Mouse (Mus musculus) kidney, postnatal 14 days (tissue): Measurements from ENCODE around the gene Gm12394.
"Not testable (repeated sequence)": the region's sequence is repeated elsewhere in the genome, so short reads cannot be mapped to it uniquely, and the experiment has no call there.

Experiments
- DNase-seq: peaks from one replicate; pipeline ENCODE4 v3.0.0; 2022; ENCODE audit warnings: mixed read lengths

The Gm12394 gene

GRCm38 (mm10) chr4:42856671-42857070, at the start of gene Gm12394:
Gene Gm12394, minus strand, starts transcription at chr4:42856771.
- not testable (repeated sequence) for DNase-seq

- DNase-seq, result no peak
Observed at GRCm38 (mm10) chr4:42904966-42905365, 48.4 kb upstream of the Gm12394 start.

DNA sequence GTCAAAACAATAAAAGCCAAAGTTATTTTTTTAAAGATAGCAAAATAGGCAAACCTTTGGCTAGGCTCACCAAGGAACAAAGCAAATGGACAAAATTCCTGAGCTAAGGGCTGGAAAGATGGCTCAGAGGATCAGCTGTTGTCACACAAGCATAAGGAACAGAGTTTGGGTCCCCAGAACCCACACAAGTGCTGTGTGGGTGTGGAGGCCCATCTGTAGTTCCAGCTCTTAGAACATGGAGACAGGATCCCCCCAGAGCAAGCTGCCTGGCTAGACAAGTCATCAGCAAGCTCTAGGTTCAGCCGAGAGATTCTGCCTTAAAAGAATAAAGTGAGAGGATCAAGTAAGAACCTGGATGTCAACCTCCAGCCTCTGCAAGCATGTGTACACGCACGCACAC, 48.0 kb upstream of the Gm12394 start:
- DNase-seq, result no peak

DNA sequence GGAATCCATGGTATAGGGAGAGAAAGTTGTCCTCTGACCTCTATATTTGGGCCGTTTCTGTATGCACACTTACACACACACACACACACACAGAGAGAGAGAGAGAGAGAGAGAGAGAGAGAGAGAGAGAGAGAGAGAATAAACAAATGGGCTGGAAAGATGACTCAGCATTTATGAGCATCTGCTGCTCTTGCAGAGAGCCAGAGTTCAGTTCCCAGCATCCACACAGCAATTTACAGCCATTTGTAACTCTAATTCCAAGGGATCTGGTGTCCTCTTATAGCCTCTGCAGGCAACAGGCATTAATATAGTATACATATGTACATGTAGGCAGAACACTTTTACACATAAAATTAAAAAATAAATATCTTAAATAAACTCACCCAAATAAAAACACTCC, 47.4 kb upstream of the Gm12394 start:
- no peak for DNase-seq

GRCm38 (mm10) chr4:42902730-42903129, 46.2 kb upstream of the Gm12394 start:
- no peak for DNase-seq

- DNase-seq, result no peak
Observed at GRCm38 (mm10) chr4:42902174-42902573, 45.6 kb upstream of the Gm12394 start.

GRCm38 (mm10) chr4:42900878-42901277, 44.3 kb upstream of the Gm12394 start:
- DNase-seq, result no peak

- no peak for DNase-seq
Observed at GRCm38 (mm10) chr4:42898914-42899313, 42.3 kb upstream of the Gm12394 start.

- no peak for DNase-seq
Observed at GRCm38 (mm10) chr4:42895118-42895517, 38.5 kb upstream of the Gm12394 start.

DNA sequence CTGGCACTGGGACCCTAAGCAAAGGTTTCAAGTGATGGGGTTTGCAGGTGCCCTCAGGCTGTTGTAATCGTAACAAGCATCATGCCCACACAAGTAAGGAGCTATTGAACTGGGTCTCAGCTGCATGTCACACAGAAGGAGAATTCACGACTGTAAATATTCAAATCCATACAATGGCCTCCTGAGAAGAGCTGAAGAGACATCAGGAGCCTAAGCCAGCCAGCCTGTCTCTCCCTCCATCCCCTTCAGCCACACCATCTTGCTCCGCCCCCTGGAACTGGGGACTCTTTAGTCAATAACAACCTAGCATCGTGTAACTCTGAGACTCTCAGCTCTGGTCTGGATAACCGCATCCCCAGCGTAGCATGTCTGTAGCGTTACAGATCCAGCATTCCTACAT, 34.6 kb upstream of the Gm12394 start:
- DNase-seq, result no peak

DNA sequence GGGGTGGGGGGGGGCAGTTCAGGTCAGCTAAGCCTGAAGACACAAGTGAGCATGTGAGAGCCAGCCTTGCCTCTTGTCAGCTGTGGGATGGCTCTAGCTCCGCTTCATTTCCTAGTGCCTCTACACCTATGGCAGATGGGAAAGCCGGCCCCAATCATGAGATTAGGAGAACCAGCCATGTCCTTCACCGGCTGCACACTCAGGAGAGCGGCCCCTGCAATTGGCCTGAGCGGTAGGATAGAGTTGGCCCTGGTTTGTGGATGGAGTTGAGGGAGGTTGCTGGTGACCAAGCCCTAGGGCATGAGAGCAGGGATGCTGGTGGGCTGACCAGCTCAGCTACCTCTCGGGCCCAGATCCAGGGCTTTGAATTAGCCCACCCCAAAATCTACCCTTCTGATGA, 32.2 kb upstream of the Gm12394 start:
- DNase-seq, result no peak

GRCm38 (mm10) chr4:42886926-42887325, 30.4 kb upstream of the Gm12394 start:
- no peak for DNase-seq

DNA sequence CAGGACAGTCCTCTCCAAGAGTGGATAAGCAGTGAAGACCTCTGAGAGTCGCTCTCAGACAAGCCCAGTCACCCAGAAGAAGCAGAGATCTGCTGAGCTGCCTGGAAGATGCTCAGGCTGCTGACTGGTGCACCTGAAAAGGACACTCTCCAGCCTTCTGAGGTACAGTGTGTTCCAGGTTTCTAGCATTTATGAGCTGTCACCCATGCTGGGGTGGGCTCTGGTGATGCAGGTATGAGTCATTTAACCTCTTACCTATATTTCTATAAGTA, 24.0 kb upstream of the Gm12394 start:
- no peak for DNase-seq

- DNase-seq, result no peak
Observed at GRCm38 (mm10) chr4:42879829-42880676, 23.5 kb upstream of the Gm12394 start.

DNA sequence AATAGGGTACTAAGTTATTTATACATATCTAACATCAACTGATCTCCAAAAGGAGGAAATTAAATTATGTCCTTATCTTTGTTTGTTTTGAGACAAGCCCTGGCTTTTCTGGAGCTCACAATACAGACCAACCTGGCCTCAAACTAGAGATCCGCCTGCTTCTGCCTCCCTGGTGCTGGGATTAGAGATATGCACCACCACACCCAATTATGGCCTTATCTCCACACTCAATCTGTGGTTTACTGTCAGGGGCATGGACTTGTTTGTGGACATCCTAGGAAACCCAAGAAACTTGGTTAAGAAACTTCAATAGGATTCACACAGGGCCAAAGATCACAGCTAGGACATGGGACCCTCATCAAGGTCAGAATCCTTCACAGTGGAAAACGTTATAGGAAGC, 21.1 kb upstream of the Gm12394 start:
- DNase-seq, result no peak

- peak; percentile 65 for DNase-seq
Observed at GRCm38 (mm10) chr4:42876586-42877291, 20.2 kb upstream of the Gm12394 start.

DNA sequence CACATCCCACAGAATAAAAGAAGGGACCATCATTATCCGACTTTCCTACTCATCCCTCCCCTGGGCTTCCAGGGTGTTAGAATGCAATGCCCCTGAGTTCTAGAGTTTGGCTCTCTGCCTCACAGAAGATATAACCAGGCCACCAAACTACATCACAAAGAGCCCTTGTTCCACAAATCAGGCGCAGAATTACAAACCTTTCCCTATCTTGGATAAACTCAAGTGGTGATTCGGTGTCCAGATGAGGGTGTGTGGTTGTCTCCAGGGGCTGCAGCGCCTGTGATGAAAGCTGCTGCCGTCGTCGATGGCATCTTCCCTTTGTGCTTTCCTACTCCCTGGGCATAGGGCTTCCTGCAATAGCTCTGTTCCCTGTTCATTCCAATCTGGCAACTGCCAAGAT, 17.6 kb upstream of the Gm12394 start, which contains the start of gene Fam205c:
TSS of gene Fam205c (minus strand) at position 101 of the 400 bp plus-strand sequence.
- no peak for DNase-seq

DNA sequence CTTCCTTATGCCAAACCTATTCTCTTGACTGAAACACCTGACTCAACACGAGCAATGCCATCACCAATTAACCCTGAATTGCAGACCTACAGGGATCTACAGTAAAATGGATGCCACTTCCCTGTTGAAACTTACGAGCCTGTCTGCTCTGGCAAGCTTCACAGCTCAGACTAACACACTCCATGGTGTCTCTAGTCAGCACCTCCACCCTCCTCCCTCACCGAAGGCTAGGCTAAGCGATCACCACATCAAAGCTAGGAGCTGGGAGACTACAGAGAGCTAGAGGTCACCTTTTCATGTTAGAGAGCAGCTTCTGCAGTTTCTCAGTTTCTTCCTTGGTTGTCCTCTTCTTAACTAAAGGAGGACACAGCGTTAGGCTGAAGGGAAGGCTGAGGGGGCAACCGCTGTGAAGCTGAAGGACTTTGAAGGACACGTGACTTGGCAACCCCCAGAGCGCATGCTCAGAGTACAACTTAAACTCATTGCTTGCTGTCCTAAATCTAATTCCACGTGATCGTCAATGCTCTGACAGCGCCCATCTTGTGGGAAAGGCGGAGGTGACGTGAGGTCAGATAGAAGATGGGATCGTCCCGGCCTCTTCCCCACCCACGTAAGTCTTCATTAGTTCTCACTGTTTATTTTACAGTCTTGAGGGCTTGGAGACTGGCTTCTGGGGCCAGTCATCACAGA, 16.3 kb upstream of the Gm12394 start:
- no peak for DNase-seq

GRCm38 (mm10) chr4:42872151-42872550, 15.6 kb upstream of the Gm12394 start:
- DNase-seq, result no peak

GRCm38 (mm10) chr4:42870748-42871147, 14.2 kb upstream of the Gm12394 start:
- DNase-seq, result no peak

DNA sequence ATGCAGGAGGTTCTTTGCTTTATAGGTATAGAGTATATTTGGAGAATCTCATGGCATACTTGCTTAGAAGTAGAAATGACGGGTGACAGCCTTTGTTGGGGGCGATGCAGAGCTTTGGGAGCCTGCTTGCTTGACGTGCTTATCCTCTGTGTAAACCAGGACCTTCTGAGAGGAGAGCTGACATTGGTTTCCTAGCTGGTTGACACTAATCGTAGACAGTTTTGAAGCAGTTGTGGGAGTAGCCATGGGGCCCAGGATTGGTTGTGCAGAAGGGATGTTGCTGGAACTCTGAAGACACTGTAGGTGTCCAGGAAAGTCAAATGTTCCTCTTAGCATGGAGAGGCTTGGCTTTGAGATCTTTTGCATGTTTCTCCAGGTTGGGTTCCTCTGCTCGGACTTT, 11.6 kb upstream of the Gm12394 start:
- no peak for DNase-seq

DNA sequence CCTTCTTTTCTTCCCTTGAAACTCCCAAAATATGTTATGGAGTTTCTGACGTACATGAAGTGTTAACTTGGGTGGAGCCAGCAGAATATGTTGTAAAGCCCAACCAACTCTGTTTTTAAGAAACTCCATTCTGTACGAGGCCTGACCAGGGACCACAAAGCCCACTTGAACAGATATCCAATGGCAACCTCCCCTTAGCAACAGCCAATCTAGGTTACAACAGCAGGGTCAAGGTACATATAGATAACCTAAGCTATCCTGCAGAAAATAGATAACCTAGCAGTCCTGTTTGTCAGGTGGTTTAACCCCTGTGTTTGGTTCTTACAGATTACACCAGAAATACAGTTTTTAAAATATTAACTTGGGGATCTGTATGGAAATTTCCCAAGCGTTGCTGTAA, 10.8 kb upstream of the Gm12394 start:
- DNase-seq, result no peak

- DNase-seq, result not testable (repeated sequence)
Observed at GRCm38 (mm10) chr4:42863487-42863886, 6.9 kb upstream of the Gm12394 start.

GRCm38 (mm10) chr4:42860483-42860882, 3.9 kb upstream of the Gm12394 start:
- not testable (repeated sequence) for DNase-seq
